Mouse (Mus musculus): ENCODE data around the gene Pde1c. TPM values are rescaled to one million over a fixed set of nuclear protein-coding genes. Genes with fewer than 3 reads are reported as not detected.
"Not testable (repeated sequence)": the region's sequence is repeated elsewhere in the genome, so short reads cannot be mapped to it uniquely, and the experiment has no call there.

The Pde1c gene
- total RNA-seq (2021) = 1 to 10 TPM; 4.4 to 4.7 TPM
- long read RNA-seq, partial matches to known transcripts = 0 of 1 reads
- long read RNA-seq, other reads (novel, unspliced or antisense) = 1 of 1 reads

DNA sequence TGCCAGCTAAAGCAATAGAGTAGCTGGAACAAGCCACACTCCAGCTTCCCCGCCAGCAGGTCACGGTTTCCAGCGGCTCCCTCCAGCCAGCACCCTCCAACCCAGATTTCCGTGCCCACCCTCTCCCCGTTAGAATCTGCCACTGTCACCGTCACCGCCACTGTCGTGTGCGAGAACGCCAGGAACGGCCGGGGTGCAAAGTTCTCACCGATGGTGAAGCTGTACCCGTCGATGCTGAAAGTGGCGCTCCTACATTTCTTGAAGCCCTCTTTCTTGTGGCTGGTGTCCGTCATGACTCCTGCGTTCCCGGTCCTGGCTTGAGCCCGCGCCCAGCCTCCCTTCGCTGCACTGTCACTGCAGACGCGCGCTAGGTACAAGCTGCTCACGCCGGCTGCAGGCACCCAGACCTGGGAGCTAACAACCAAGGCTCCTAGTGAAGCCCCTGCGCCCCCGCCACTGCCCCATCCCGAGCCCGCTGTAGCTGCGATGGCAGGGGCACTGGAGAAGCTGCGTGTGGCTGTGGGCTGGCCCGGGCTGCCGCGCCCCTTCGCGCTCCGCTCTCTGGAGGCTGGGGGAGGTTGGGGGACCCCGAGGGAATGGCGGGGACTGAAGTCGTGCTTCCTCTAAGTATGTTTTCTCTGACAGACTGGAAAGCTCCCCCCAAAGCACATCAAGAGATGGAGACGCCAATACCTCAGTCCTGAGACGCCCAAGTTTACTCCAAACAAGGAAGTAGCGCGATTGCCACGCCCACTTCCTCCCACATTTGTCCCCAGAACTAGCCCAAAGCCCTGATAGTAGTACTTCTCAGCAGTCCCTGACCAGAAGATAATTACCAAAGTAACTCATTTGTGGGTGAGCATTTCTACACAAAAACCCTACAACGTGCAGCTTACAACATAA is at the start of gene Pde1c:
Gene Pde1c (minus strand): TSS at position 634 of the 903 bp plus-strand sequence.
- DNase-seq (ENCODE audit: low spot score in 2 of 2) = no peak

DNA sequence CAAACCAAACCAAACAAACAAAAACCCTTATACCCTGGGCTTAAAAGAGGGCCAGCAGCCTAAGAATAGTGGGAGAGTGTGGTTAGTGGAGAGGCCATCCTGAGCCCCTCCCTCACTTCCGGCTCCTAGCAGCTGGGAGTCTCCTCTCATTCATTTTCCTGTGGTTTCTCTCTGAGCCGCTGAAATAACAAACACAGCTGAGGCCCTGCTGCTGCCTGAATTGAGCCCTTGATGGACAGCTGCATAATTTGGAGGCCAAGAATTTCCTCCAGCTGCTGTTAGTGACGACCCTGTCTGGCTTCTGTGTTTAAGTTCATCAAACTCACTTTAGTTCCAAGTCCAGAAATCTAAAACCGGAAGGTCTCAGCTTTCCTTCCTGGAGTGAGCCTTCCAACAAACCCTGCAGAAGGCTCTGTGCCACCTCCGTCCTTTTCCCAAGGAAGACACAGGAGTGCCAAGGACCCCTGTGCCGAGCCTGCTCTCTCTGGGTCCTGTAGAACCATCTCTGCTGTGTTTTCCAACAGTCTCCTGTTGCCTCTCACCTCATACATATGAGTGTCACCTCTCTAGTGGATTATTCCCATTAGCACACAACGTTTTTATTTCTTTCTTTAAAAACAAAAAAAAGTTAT is 48.2 kb upstream of the Pde1c start:
- DNase-seq (ENCODE audit: low spot score in 2 of 2) = peak in 1 of 2 experiments; percentile 2

DNA sequence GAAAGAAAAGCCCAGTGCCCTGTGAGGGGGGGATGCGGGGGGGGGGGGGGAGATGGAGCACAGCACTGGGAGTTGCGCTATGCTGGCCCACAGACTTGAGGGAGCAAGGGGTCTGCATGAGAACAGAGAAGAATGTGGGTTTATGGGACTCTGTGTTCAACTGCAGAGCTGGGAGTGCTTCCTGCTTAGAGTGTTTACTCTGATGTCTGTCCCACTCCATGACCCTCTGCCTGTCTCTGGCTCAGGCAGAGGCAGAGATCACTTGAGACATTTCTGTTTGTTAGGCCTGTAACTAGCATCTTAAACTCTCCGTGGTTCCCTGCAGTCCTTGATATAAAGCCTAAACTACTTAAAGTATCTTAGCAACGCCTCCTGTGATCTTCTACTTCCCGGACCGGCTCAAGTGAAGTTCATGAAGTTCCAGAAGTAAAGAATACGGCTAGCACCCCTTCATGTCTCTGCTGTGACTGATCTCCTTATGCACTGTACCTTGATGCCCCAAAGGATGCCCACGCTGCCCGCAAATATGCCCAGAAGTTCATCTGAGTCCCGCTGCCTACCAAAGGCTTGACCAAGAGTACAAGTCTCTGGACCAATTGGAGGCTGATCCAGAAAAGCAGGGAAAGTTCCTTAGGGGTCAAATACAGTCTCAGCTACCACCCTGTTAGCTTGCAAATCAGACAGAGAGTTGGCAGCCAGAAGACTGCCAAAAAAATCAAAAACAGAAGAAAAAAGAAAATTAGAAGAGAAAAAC is 47.5 kb upstream of the Pde1c start:
- no peak for DNase-seq (ENCODE audit: low spot score in 2 of 2)

DNA sequence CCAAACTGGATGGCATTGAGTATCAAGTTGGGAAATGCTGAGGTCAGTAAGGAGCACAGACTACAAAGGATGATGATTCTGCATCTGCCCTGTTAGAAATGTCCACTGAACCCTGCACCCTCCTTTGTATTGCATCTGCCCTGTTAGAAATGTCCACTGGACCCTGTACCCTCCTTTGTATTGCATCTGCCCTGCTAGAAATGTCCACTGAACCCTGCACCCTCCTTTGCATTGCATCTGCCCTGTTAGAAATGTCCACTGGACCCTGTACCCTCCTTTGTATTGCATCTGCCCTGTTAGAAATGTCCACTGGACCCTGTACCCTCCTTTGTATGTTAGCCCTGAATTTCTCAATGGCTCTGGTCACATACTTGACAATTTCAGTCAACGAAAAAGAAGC is 40.6 kb upstream of the Pde1c start:
- not testable (repeated sequence) for DNase-seq (ENCODE audit: low spot score in 2 of 2)

DNA sequence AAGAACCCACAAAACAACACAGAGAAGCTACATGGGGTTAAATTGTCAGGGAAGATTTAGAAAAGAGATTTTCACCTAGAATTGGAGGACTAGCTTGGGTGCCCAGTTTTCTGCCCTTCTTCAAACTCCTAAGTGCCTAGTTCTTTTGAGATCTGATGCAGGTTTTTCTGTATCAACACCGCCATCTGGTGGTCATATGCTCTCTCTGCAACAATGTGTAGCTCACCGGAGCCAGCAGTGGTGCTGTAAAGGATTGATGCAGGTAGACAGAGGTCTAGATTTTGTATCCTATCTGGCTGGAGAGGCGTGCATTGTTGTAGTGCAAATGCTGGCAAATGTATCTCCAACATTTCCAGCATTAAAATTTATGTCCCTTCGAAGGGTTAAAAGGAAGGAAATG is 39.4 kb upstream of the Pde1c start:
- DNase-seq (ENCODE audit: low spot score in 2 of 2) = peak; percentile 50 to 84

DNA sequence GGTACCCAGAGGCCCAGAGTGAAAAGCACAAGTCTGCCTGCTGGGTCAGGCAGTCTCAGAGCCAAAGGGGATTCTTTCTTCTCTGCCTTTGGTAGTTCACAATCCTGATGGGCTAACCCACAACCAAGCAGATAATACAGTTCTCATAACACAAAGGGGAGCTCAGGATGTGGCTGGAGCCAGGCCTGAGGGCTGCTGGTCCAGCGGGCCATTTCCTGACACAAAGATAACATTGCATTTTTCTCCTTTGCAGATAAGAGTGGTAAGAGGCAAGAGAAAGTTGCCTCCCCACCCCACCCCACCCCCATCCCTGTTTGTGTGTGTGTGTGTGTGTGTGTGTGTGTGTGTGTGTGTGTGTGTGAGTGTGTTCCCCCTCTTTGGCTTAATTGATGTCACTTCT is 10.7 kb upstream of the Pde1c start:
- DNase-seq (ENCODE audit: low spot score in 2 of 2) = no peak

DNA sequence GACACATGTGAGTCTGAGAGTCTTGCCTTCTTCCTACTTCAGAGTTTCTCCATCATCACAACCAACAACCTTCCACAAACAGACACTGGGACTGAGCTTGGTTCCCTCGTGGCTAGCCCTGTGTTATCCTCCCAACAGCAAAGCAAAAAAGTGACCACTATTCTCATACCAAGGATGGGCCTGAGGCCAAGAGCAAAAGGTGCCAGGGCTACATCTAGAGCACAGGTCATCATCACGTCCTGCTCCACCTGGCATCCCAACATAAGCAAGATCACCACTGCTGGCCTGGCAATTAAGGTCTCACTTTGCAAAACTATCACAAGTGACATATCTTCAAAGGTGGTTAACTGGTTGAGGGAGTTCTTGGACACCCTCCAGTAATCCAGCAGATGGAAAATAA is 8.0 kb downstream of the Pde1c start:
- no peak for DNase-seq (ENCODE audit: low spot score in 2 of 2)

DNA sequence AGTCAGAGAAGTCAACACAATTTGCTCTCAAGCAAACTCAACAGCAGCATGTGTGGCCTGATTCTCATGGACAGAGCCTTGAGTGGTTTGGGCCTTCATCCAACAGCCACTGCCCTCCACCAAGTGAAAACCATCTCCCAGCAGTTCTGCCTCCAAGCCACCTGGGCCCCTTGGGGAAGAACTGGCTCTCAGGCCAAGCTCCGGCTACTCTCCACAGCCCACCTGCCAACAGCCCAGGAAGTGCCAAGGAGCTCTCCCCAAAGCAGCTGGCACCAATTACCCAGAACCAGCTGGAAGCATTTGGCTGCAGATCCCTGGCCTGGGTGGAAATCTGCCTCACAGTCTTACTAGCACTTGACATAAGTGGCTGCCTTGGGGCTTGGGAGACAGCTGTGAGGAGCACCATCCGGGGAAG is 8.4 kb downstream of the Pde1c start:
- peak in 1 of 2 experiments; percentile 9 for DNase-seq (ENCODE audit: low spot score in 2 of 2)

DNA sequence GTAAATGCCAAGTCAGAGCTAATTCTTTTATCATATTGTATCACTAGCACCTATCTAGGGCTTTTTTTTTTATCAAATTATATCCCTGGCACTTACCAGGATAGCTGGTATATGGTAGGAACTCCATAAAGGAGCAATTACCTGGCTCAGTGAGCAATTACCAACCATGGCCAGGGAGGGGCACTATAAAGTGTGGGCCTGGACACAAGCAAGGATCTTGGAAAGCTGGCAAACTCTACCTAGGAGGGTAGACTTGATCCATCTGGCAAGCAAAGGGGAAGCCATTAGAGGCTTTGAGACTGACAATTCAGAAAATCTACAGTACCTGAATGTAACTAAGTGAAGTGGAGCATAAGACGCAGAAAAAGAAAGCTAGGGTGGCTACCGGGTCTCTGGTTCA is 10.2 kb downstream of the Pde1c start:
- DNase-seq (ENCODE audit: low spot score in 2 of 2) = no peak

DNA sequence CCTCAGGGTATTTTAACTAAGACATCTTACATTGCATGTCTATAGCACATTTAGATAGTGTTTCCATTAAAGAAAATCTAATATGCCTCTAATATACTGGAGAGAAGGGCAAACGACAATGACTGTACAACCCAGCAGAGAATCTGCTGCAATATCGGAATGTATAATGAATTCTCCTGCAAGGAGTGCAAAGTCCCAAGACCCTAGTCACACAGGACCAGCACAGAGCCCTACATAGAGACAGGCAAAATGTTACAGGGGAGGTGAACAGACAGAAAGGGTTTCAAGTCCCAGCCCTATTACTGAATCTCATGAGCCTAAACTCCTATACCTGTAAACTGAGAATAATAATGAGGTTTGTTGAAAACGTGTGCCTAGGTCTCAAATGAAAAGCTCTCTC is 13.1 kb downstream of the Pde1c start:
- DNase-seq (ENCODE audit: low spot score in 2 of 2) = no peak

DNA sequence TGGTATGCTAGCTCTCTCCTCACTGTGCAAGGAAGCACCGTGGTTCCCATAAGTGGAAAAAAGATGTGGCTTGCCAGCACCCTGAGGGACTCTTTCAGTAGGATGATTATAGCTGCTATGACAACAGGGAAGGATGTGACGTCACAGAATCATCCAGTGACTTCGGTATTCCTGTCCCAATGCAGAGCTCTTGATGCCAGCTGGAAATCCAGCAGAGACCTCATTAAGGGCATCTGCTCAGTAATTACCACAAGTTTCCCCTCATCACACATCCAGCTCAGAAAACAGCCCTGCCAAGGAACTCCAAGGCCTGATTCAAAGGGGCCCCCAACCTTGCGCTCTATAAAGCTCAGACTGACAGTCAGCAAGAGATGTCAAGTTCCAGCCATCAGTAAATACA is 13.5 kb downstream of the Pde1c start:
- DNase-seq (ENCODE audit: low spot score in 2 of 2) = no peak

DNA sequence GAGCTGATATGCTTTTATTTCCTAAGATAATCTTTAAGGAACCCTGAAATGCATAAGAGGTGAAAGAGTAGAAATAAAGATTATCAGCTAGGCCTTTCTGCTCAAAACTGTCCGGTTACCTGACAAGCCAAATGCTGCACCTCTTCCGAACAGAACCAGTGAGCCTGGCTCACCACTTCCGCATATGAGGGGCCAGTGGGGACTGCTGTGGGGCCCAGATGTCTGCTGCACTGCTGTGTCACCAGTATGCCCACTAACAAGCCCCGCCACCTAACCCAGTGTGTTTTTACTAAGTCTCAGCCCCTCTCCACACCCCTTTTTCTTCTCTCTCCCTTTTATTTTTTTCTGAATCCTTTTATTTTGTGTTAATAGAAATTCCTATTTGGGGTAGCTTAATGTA is 17.9 kb downstream of the Pde1c start:
- DNase-seq (ENCODE audit: low spot score in 2 of 2) = no peak

DNA sequence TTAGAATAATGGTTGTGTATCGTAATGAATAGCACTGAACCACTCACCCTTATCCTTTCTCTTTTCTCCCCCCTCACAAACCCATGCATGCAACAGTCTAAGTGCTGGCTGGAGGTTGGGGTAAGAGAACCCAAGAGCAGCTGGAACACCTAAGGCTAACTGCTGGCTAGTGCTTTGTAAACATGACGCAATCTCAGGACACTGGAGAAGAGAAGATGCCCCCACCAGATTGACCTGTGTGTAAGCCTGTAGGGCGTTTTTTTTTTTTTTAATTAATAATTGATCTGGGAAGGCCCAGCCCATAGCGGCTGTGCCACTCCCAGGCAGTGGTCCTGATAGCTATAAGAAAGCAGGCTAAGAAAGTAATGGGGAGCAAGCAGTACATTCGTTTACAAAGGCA is 28.7 kb downstream of the Pde1c start:
- no peak for DNase-seq (ENCODE audit: low spot score in 2 of 2)

DNA sequence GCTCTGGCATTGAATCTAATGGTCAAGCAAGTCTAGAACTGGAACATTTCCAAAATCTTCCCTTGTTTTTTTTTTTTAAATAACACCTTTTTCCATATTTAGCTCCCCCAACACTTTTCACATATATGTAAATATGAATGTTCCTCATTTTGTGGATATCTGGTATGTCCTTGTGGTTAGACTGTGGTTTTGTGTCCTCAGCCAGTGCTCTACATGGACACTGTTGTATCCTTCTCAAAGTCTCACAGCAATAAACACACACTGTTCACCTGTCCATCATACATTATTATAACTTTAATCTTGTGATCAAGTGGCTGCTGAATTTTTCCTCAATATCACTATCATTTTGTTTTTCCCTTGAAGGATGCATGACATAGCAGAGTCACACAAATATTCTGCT is 34.2 kb downstream of the Pde1c start:
- DNase-seq (ENCODE audit: low spot score in 2 of 2) = no peak

DNA sequence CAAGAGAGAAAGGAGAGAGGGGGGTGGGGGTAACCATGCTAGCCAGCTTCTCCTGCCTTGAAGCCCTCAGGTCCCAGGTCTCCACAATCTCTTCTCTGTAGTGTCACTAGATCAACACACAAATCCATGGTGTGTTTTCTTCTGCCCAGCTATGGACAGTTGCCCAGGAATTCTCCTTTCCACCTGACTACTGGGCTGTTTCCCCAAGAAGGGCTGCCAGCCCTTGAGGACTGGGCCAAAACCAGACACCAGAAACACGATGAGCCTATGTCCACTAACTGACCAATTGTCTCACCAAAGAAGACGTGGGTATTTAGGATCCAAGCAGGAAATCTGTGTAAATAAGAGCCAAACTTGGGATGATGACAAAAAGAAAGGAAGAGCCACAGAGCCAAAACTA is 36.6 kb downstream of the Pde1c start:
- DNase-seq (ENCODE audit: low spot score in 2 of 2) = no peak

DNA sequence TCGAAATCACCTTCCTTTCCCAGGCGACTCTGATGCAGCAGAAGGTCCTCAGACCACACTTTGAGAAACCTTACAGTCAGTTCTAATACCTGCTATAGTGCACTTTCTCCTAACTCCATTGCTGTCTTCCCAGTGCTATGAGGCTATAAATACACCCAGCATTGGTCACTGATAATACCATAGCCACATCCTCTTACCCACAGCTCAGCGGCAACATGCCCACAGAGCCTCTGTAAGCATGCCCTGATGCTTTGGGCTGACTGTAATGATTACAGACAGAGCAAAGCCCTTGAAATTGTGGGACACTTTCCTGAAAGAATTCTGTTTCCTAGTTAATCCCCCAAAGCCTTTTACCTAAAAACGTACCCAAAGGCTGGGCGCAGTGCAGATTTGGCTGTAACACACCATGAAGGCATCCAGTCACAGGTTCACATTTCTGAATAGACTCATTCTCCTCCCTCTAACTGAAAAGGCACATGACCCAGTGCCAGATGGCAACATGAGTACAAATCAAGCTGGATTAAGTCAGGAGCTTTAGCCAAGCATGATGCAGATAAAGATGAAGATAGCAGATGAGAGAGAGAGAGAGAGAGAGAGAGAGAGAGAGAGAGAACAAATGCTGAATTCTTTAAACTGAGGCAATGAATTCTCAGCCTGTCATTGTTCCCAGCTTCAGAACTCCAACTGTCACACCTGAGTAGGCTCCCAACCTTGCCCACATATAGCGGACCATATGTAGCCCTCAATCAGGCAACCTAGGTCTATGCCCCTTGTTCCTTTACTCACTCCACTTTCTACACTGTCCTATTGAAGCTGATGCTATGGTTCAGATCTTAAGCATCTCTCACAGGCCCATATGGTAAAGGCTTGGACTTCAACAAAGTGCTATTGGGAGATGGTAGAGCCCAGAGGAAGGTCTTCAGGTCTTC is 44.7 kb downstream of the Pde1c start:
- DNase-seq (ENCODE audit: low spot score in 2 of 2) = peak in 1 of 2 experiments; percentile 5

DNA sequence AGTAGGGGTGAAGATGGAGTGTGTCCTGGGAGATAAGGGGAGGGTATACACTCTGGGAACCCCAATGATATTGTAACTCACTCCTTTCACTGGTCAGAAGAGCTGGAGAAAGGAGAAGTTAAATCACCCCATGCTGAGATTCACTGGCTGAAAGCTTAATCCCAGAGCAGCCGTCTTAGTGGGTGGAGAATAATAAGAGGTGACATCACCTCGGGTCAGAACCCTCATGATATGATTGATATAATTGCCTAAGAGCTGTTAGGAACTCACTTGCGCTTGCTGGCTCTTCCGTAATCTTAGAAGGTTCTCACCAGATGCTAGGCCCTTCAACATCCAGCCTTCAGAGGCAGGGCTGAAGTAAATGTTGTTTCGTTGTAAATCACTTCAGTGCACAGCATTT is 79.7 kb downstream of the Pde1c start:
- DNase-seq (ENCODE audit: low spot score in 2 of 2) = no peak

DNA sequence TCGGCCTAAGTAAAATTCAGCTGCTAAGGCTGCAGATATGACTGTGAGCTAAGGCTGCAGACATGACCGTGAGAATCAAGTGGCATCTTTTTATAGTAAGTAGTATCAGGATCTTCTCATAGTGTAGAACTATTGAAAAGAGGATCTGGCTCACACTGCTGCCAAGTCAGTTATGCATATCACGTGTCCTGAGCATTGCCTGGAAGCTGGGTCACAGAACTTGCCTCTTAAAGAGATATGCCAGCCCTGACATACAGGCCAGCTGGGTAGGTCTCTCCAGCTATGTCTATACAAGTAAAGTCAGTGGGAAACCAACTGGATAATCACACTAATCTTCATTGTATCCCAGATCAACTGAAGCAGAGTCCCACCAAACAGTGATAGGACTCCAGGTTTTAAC is 83.8 kb downstream of the Pde1c start:
- DNase-seq (ENCODE audit: low spot score in 2 of 2) = no peak

DNA sequence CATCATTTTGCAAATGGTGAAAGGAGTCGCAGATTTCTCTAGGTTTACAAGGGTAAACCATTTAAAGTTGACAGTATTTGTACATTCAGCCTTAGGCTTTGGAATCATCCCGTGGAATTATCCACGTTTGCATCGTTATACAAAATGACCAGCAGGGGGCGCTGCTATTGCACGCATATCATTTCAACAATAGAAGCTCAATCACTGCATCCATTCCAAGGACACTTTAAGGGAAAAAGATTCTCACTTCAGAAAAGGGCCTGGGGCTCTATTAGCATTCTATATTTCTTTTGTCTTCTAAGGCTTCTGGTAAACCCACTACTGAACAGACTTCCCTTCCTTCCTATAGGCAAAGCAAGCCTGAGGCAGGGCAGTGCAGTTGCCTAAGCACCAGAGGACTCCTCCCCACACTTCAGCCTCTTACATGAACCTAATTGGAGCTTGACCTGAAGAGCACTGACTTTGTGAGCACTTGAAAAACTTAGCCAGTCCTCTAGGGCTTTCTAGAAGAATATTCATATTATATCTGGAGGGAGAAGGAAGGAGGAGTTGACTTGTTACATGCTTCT is 87.9 kb downstream of the Pde1c start:
- DNase-seq (ENCODE audit: low spot score in 2 of 2) = peak; percentile 24 to 76

DNA sequence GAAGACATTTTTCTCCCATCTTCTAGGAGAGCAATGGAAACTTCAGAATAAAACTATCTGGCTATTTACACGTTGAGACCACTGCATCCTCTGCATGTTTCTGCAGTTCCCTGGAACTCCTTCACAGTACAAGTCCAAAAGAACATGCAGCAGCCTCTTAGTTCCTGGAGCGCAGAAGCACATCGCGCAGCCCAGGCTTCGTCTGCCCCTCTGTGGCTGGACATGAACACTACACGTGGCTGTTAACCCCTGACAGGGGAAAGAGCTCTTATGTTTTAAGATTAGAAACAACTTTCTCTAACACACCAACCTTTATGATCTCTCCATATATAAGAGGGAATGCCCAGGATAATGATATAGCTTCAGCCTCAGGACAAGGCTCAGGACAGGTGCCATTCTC is 92.3 kb downstream of the Pde1c start:
- DNase-seq (ENCODE audit: low spot score in 2 of 2) = peak; percentile 8 to 22

Measured in layer of hippocampus, adult 18-20 months (tissue).